Mouse (Mus musculus) cerebellum, adult 2 months (tissue): Measurements from ENCODE around the gene Zfyve27.

Source experiments
- CTCF ChIP-seq: fragments of 200-500 bp; IDR thresholded peaks from 2 replicates; pipeline ENCODE4 v1.5.1; 2011; ENCODE audit warnings: low read depth, mild to moderate bottlenecking, control low read depth, low read length, moderate library complexity, borderline replicate concordance; ENCODE audit not compliant: insufficient read depth
- POLR2A ChIP-seq: fragments of 200-500 bp; IDR thresholded peaks from 2 replicates; pipeline ENCODE4 v1.6.1; 2011; ENCODE audit warnings: low read length, control low read depth, borderline replicate concordance; ENCODE audit not compliant: insufficient read depth

DNA sequence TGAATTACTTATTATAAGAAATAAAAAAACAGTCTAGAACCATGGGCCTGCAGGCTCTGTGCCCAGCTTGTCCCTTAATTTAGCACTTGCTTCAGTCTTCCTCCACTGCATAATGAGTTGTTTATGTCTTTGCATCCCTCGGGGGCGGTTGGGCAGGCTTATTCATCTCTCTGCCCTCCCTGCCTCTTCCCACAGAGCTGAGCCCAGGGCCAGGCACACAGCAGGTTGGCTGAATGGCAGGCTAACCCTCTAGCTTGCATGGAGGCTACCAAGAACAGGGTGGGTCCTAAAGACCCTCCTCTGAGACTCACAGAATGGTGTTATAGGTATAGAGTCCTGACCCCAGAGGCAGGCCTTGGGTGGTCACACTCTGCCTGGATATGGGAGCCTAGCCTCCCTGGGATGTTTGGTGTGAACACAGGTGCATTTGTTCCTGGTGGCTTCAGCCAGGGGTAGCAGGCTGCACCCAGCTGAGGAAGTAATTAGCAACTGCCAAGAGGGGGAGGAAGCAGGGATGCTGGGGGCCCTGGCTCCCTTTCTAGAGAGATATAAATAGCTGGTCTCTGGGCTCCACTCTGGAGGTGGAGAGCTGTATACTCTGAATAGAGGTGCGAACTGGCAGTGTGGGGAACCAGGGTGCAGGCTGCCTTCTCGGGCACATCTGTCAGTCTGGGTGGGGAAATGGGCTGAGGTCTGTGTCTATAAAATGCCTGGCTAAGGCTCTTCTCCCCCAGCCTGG, 74.0 kb downstream of the Zfyve27 start:
- no peak for TF ChIP-seq CTCF
- TF ChIP-seq POLR2A: no peak
